Mouse (Mus musculus) heart, embryonic 14.5 days (tissue): ENCODE measurements around the gene Atp7b. TPM values are rescaled to one million over a fixed set of nuclear protein-coding genes. Genes with fewer than 3 reads are reported as not detected.

Experiments used
- ATAC-seq: fragments of 200-750 bp; cut with Nextera tagmentation; 2 replicates; pipeline ENCODE4 v1.8.0; 2017; ENCODE audit warnings: low read depth, moderate TSS enrichment; ENCODE audit not compliant: insufficient number of reproducible peaks, insufficient read depth, low FRiP score
- H3K27ac ChIP-seq, 2 experiments: fragments of 200-500 bp in 1 of 2; fragments of 300-500 bp in 1 of 2; sonication (generic) in 1 of 2; replicated peaks in 1 of 2; 2 replicates each; pipeline ENCODE4 v1.5.1; 2012 to 2014; ENCODE audit warnings: low read depth in 2 of 2, low read length in 2 of 2, control low read depth in 1 of 2, mild to moderate bottlenecking in 1 of 2, mixed read lengths in 1 of 2; ENCODE audit not compliant: control insufficient read depth in 1 of 2, insufficient read depth in 1 of 2
- H3K27me3 ChIP-seq: fragments of 300-500 bp; sonication (generic); 2 replicates; pipeline ENCODE4 v1.6.1; 2014; ENCODE audit warnings: mild to moderate bottlenecking, low read length, control low read depth; ENCODE audit not compliant: control insufficient read depth, insufficient read depth
- H3K36me3 ChIP-seq: fragments of 300-500 bp; sonication (generic); 2 replicates; pipeline ENCODE4 v1.6.1; 2014; ENCODE audit warnings: mild to moderate bottlenecking, control low read depth, low read length, mixed read lengths; ENCODE audit not compliant: control insufficient read depth, insufficient read depth
- H3K4me1 ChIP-seq, 2 experiments: fragments of 200-500 bp in 1 of 2; fragments of 300-500 bp in 1 of 2; sonication (generic) in 1 of 2; 2 replicates each; pipeline ENCODE4 v1.6.1; 2012 to 2014; ENCODE audit warnings: low read length in 2 of 2, control low read depth in 1 of 2, mixed read lengths in 1 of 2; ENCODE audit not compliant: control insufficient read depth in 2 of 2, insufficient read depth in 2 of 2
- H3K4me2 ChIP-seq: fragments of 300-500 bp; sonication (generic); 2 replicates; pipeline ENCODE4 v1.6.1; 2014; ENCODE audit warnings: mild to moderate bottlenecking, low read length
- H3K4me3 ChIP-seq, 2 experiments: fragments of 200-500 bp in 1 of 2; fragments of 300-500 bp in 1 of 2; sonication (generic) in 1 of 2; 2 replicates each; pipeline ENCODE4 v1.5.1; 2012 to 2014; ENCODE audit warnings: low read length in 2 of 2, mild to moderate bottlenecking in 2 of 2, control low read depth in 1 of 2, low read depth in 1 of 2, moderate library complexity in 1 of 2; ENCODE audit not compliant: control insufficient read depth in 1 of 2, insufficient read depth in 1 of 2
- H3K9ac ChIP-seq: fragments of 300-500 bp; sonication (generic); 2 replicates; pipeline ENCODE4 v1.6.1; 2014; ENCODE audit warnings: mild to moderate bottlenecking, low read length
- H3K9me3 ChIP-seq: fragments of 300-500 bp; sonication (generic); 2 replicates; pipeline ENCODE4 v1.6.1; 2016; ENCODE audit warnings: low read length, control low read depth; ENCODE audit not compliant: control insufficient read depth
- WGBS: fragments of 180-500 bp; shearing (Covaris S2); extraction: QIAGEN DNeasy Blood & Tissue Kit; methylation state at CpG from one replicate; pipeline ENCODE4 v1.1.7; 2014; 5-methylcytosine and 5-hydroxymethylcytosine counted together
- polyA plus RNA-seq: library from polyadenylated mRNA; unstranded; fragments of >200 nt; fragmentation: Nextera tagmentation; extraction: Ambion mirVana; gene quantifications from 2 replicates; pipeline ENCODE4 v1.2.1, GENCODE M21; 2014

Atp7b gene
- polyA plus RNA-seq, 1 experiment from 2014 or later = 1.1 TPM

DNA sequence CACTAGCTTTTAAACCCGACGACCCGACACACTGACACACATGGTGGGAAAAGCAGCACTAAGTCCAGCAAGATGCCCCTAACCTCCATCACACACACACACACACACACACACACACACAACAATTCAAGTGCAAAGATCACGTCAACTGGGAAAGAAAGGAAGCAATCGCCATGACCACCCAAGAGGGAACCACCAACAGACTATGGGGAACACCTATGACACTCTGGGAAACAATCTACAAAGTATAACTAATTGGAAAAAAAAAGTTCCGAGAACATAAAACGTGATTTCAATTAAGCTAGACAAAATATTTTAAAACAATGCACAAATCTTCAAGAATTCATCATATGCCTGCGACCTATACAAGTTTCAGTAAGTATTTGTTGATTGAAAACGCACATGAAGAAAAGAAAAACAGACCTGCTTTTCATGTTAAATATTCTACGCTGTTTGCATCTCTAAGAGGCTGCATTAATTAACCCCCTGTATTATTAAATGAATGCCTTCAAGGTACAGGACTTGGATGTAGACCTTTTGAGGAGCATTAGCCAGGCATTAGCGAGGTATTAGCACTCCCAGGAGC, 859 bp downstream of the Atp7b start:
- no peak for ATAC-seq
- Histone ChIP-seq H3K36me3 (peaks cover 24% of the 10 kb centered on the region), H3K4me2 (peak overlapping the region; percentile 97), H3K9me3 (no peaks in the 10 kb centered on the region), H3K4me1 (peaks cover 2 to 4% of the 10 kb centered on the region in 2 experiments; a peak in 2 of 4 replicates), H3K27ac (no peak overlapping the region), H3K9ac (peak overlapping the region; percentile 80), H3K27me3 (peaks cover 18% of the 10 kb centered on the region), H3K4me3 (peak overlapping the region; percentile 66 to 85)
- 50% methylated on average over 11 of the region's 11 CpGs for WGBS

DNA sequence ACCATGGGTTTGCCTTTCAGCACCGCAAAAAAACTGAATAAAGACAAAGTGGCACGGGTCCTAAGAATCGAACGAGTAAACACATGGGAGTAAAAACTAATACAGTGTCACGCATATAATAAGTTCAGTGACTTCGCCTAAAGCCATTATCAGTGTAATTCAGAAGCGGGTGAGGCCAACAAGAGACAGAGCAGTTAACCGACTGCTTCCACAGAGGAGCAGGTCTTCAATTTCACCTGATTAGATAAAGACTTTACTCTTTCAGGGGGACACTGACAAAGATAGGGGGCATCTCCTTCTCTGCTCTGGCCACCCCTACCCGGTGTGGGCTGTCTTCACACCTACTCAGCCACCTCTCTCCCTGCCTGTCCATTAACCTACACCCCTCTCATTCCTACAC, 1.7 kb downstream of the Atp7b start:
- H3K36me3 ChIP-seq = peaks cover 16% of the 10 kb centered on the region
- H3K4me1 ChIP-seq = peaks cover 2 to 4% of the 10 kb centered on the region in 2 experiments; a peak in 2 of 4 replicates
- H3K27ac ChIP-seq = no peak overlapping the region
- H3K9me3 ChIP-seq = no peaks in the 10 kb centered on the region
- peaks cover 18% of the 10 kb centered on the region for H3K27me3 ChIP-seq
- WGBS = 57% methylated on average over 9 of the region's 9 CpGs
- no peak overlapping the region for H3K4me2 ChIP-seq
- no peak overlapping the region for H3K9ac ChIP-seq
- no peak overlapping the region for H3K4me3 ChIP-seq
- ATAC-seq = no peak

DNA sequence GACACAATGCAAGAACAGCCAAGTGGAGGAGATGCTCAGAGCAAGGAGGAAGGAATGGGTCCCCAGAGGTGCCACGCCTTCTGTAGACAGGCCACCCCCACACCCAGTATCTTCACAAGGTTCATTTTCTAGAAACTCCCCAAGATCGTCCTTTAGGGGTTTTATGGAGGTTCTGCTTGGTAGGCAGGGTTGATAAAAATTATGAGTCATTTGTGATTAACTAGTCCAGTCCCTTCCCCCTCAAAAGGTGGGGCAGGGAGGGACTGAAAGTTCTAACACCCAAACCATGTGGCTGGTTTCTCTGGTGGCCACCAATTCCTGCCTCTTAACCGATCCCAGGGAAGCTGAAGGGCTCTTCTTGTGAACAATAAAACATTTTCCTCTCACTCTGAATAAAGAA, 3.3 kb downstream of the Atp7b start:
- Histone ChIP-seq H3K4me2 (no peak overlapping the region), H3K9ac (no peak overlapping the region), H3K9me3 (no peaks in the 10 kb centered on the region), H3K36me3 (peaks cover under 1% of the 10 kb centered on the region; the same call in 1 of the 2 replicates), H3K27me3 (peaks cover 18% of the 10 kb centered on the region), H3K4me3 (no peak overlapping the region), H3K27ac (no peak overlapping the region), H3K4me1 (peaks cover 2 to 4% of the 10 kb centered on the region in 2 experiments; a peak in 2 of 4 replicates)
- ATAC-seq = no peak
- WGBS = 77% methylated on average over 3 of the region's 3 CpGs

DNA sequence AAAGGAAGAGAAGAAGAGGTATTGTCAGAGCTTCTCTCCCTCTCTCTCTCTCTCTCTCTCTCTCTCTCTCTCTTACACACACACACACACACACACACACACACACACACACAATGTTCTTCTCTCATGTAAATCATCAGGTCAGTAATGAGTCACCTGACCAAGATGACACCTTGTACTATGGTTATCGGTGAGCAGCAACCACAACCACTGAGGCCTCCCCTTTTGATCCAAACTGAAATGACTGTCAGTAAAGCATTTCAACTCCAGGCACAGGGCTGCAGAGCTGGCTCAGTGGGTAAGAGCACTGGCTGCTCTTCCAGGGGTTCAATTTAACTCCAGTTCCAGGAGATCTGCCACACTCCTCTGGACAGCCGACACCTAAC, 4.6 kb downstream of the Atp7b start:
- peaks cover 0 to 2% of the 10 kb centered on the region in 2 experiments; a peak in 1 of 4 replicates for H3K4me1 ChIP-seq
- no peak overlapping the region for H3K27ac ChIP-seq
- H3K4me2 ChIP-seq = no peak overlapping the region
- no peak for ATAC-seq
- H3K36me3 ChIP-seq = no peaks in the 10 kb centered on the region
- no peak overlapping the region for H3K9ac ChIP-seq
- WGBS = 97% methylated on average over 2 of the region's 2 CpGs
- H3K9me3 ChIP-seq = no peaks in the 10 kb centered on the region
- no peak overlapping the region for H3K4me3 ChIP-seq
- peaks cover 18% of the 10 kb centered on the region for H3K27me3 ChIP-seq

DNA sequence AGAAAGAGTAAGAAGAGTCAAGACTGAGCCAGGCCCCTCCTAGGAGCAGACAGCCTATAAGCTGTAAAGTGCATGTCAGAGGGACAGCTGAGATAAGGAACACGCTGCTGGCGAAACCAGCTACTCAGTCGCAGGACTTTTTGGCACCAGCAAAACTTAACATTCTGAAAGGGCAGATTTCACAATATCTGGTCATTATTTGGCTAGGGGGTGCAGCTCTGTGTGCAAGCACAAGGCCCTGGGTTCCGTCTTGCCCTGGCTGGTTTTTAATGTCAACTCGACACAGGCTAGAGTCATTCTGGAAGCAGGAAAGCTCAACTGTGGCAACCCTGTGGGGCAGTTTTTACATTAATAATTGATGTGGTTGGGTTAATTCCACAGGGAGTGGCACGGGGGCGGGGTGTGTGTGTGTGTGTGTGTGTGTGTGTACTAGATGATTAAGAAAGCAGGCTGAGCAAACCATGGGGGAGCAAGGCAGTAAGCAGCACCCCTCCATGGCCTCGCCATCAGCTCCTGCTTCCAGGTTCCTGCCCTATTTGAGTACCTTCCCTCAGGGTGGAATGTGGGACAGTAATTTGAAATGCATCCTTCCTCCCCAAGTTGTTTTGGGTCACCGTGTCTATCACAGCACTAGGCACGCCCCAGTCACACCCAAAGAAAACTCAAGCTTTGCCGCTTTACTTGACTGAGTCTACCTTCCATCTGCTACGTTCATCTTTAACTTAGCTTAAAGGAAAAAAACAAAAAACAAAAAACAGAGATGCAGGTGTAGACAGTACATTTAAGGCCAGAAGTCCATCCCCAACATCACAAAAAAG, 5.2 kb downstream of the Atp7b start:
- H3K9ac ChIP-seq = no peak overlapping the region
- H3K27me3 ChIP-seq = peaks cover 17% of the 10 kb centered on the region
- H3K4me1 ChIP-seq = peaks cover 0 to 2% of the 10 kb centered on the region in 2 experiments; a peak in 1 of 4 replicates
- WGBS = 58% methylated on average over 12 of the region's 12 CpGs
- no peaks in the 10 kb centered on the region for H3K9me3 ChIP-seq
- no peak for ATAC-seq
- H3K4me3 ChIP-seq = no peak overlapping the region
- no peak overlapping the region for H3K27ac ChIP-seq
- H3K36me3 ChIP-seq = no peaks in the 10 kb centered on the region
- no peak overlapping the region for H3K4me2 ChIP-seq

DNA sequence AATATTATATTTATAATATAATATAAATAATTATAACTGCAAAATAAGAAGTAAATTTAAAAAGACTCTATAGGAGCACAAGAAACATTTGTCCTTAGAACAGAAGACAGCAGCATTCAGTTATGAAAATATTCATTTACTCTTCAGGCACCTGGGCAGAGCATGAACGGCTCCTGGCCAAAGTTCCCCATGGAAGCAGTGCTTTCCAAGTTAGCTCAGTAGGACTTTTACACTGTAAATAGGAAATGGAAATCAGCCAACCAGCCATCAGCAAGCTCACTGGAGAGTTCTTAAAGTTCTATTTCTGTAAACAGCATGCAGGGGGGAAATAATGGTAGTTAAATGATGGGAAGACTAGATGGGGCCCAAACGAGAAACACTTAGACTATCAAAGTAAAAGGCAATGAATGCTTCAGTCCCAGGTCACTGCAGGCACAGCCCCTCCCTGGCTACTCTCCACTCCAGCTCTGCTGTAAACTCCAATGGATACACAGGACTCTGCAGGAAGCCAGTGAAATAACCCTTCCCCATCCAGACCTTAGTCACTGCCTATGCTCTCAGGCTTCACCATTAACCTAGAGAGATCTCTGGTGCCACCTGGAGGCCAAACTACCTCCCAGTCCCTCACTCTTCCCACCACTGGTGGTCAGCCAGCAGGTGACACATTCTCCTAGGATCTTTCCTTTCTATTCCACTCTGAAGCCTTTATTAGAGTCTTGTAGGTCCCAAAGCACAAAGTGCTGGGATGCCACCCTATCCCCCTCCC, 12.2 kb downstream of the Atp7b start:
- Histone ChIP-seq H3K4me3 (no peak overlapping the region), H3K36me3 (no peaks in the 10 kb centered on the region), H3K27me3 (no peaks in the 10 kb centered on the region), H3K9me3 (no peaks in the 10 kb centered on the region), H3K4me2 (no peak overlapping the region), H3K27ac (no peak overlapping the region), H3K4me1 (no peaks in the 10 kb centered on the region), H3K9ac (no peak overlapping the region)
- WGBS = 64% methylated on average over 2 of the region's 2 CpGs
- peak; percentile 39; the same call in 1 of the 2 replicates for ATAC-seq

DNA sequence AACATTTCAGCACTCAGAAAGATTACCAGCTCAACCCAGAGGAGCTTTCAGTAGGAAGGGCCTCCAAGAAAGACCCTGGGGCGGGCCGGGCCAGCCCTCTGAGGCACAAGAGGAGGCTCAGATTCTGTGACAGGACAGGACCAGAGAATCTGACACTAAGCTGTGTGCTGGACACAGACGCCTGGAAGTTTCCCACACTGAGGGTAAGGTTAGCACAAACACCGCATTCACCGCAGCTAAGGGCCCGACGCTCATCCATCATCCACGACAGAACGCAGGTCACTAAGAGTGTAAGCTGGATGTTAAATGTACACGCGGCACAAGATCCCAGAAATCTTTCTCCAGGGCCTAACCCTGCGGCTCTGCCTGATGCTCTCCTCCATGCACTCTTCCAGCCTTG, 16.4 kb downstream of the Atp7b start:
- Histone ChIP-seq H3K27me3 (no peaks in the 10 kb centered on the region), H3K4me3 (no peak overlapping the region), H3K36me3 (no peaks in the 10 kb centered on the region), H3K4me1 (no peaks in the 10 kb centered on the region), H3K9me3 (no peaks in the 10 kb centered on the region), H3K9ac (no peak overlapping the region), H3K27ac (no peak overlapping the region), H3K4me2 (no peak overlapping the region)
- ATAC-seq = no peak
- WGBS = 64% methylated on average over 12 of the region's 12 CpGs
